In genomic region chr14:119633626-119634025, GRCm38 (mm10) we compare ENCODE assay signal across 21 mouse cellular contexts.
"Had no signal": no experiment of that assay in that cellular context is flagged by ENCODE, and none has a peak within 500 bp of the region (broad histone marks: within the 10 kb centered on the region; RNA-seq: fewer than 3 reads in every experiment).

No protein-coding gene starts in this region.

- H3K36me3 ChIP-seq: liver, embryonic 12.5 days; liver, embryonic 15.5 days; lung, embryonic 15.5 days; midbrain, embryonic 10.5 days; midbrain, embryonic 13.5 days; neural tube, embryonic 13.5 days had no signal

- H3K27me3 ChIP-seq: liver, embryonic 12.5 days; liver, embryonic 15.5 days; lung, embryonic 15.5 days; megakaryocyte, embryonic 14.5 days; midbrain, embryonic 13.5 days; neural tube, embryonic 13.5 days had no signal

- H3K4me2 ChIP-seq: liver, embryonic 12.5 days; liver, embryonic 15.5 days; lung, embryonic 15.5 days; midbrain, embryonic 13.5 days; neural tube, embryonic 13.5 days had no signal

- DNase-seq: kidney, adult 18-20 months; kidney, postnatal 25 days; liver; lung, adult 18-20 months; lung, postnatal 10 days; lung, postnatal 36 days; retina, postnatal 1 day; right cerebral cortex, postnatal 25 days; thymus, adult 18-20 months; thymus, postnatal 36 days had no signal

- H3K9me3 ChIP-seq: liver, embryonic 12.5 days; liver, embryonic 15.5 days; lung, embryonic 15.5 days; midbrain, embryonic 10.5 days; midbrain, embryonic 13.5 days; neural tube, embryonic 13.5 days had no signal

- ATAC-seq: liver, embryonic 12.5 days; midbrain, embryonic 13.5 days; midbrain, embryonic 16.5 days had no signal

- H3K4me1 ChIP-seq: liver, embryonic 12.5 days; liver, embryonic 15.5 days; lung, embryonic 15.5 days; megakaryocyte, embryonic 14.5 days; midbrain, embryonic 10.5 days; midbrain, embryonic 13.5 days; neural tube, embryonic 13.5 days had no signal

- H3K27ac ChIP-seq: kidney, postnatal 0 days; liver, embryonic 12.5 days; liver, embryonic 15.5 days; lung, embryonic 15.5 days; midbrain, embryonic 10.5 days; midbrain, embryonic 13.5 days; neural tube, embryonic 13.5 days had no signal

- H3K9ac ChIP-seq: liver, embryonic 12.5 days; liver, embryonic 15.5 days; lung, embryonic 15.5 days; midbrain, embryonic 13.5 days; neural tube, embryonic 13.5 days had no signal

- H3K4me3 ChIP-seq: layer of hippocampus, adult 2 months; liver, embryonic 12.5 days; liver, embryonic 15.5 days; lung, embryonic 15.5 days; megakaryocyte, embryonic 14.5 days; midbrain, embryonic 10.5 days; midbrain, embryonic 13.5 days; myocyte; neural tube, embryonic 13.5 days had no signal
